Mouse (Mus musculus) myocyte (in vitro differentiated cells): ENCODE results near the gene Hoxc8. TPM values are rescaled to one million over a fixed set of nuclear protein-coding genes. Genes with fewer than 3 reads are reported as not detected.

ENCODE experiments used
- H3K27me3 ChIP-seq: one replicate; pipeline ENCODE4 v1.6.1; 2011; ENCODE audit not compliant: control insufficient read depth, insufficient read depth, insufficient read length
- H3K36me3 ChIP-seq: one replicate; pipeline ENCODE4 v1.6.1; 2011; ENCODE audit not compliant: control insufficient read depth, insufficient read depth
- H3K4me2 ChIP-seq: one replicate; pipeline ENCODE4 v1.6.1; 2011; ENCODE audit warnings: low read depth, control low read depth
- H3K4me3 ChIP-seq: one replicate; pipeline ENCODE4 v1.5.1; 2011; ENCODE audit warnings: mild to moderate bottlenecking, control low read depth, moderate library complexity
- H3K79me2 ChIP-seq: one replicate; pipeline ENCODE4 v1.6.1; 2011; ENCODE audit not compliant: control insufficient read depth, insufficient read depth
- H3ac ChIP-seq: one replicate; pipeline ENCODE4 v1.6.1; 2011; ENCODE audit not compliant: control insufficient read depth, insufficient read length
- CEBPB ChIP-seq: IDR thresholded peaks from 2 replicates; pipeline ENCODE4 v1.6.1; 2011; ENCODE audit warnings: mild to moderate bottlenecking, moderate library complexity; ENCODE audit not compliant: poor library complexity, insufficient read depth, severe bottlenecking
- E2F4 ChIP-seq: IDR thresholded peaks from one replicate; pipeline ENCODE4 v1.6.1; 2011; ENCODE audit warnings: mild to moderate bottlenecking, control low read depth, moderate library complexity; ENCODE audit not compliant: insufficient read depth
- MAX ChIP-seq: IDR thresholded peaks from one replicate; pipeline ENCODE4 v1.6.1; 2011; ENCODE audit warnings: low read depth, mild to moderate bottlenecking, control low read depth
- MYOD1 ChIP-seq, 3 experiments: IDR thresholded peaks; one replicate each; pipeline ENCODE4 v1.6.1; 2011; ENCODE audit warnings: control low read depth in 2 of 3, low read depth in 2 of 3, mild to moderate bottlenecking in 2 of 3, moderate library complexity in 1 of 3; ENCODE audit not compliant: insufficient read length in 2 of 3, control insufficient read depth in 1 of 3
- MYOG ChIP-seq, 3 experiments: IDR thresholded peaks; one replicate each; pipeline ENCODE4 v1.6.1; 2011; ENCODE audit warnings: control low read depth in 2 of 3, low read depth in 2 of 3, mild to moderate bottlenecking in 2 of 3; ENCODE audit not compliant: insufficient read length in 2 of 3, control insufficient read depth in 1 of 3, insufficient read depth in 1 of 3
- POLR2A ChIP-seq: IDR thresholded peaks from one replicate; pipeline ENCODE4 v1.6.1; 2011; ENCODE audit warnings: low read depth, mild to moderate bottlenecking, control low read depth, moderate library complexity; ENCODE audit not compliant: insufficient read length
- POLR2AphosphoS2 ChIP-seq: IDR thresholded peaks from one replicate; pipeline ENCODE4 v1.6.1; 2011; ENCODE audit warnings: low read depth, control low read depth; ENCODE audit not compliant: insufficient read length
- REST ChIP-seq: IDR thresholded peaks from one replicate; pipeline ENCODE4 v1.6.1; 2011; ENCODE audit warnings: mild to moderate bottlenecking, control low read depth, moderate library complexity; ENCODE audit not compliant: insufficient read depth, insufficient read length
- SRF ChIP-seq: IDR thresholded peaks from one replicate; pipeline ENCODE4 v1.6.1; 2011; ENCODE audit warnings: low read depth; ENCODE audit not compliant: control insufficient read depth, insufficient read length
- TCF12 ChIP-seq: IDR thresholded peaks from one replicate; pipeline ENCODE4 v1.6.1; 2011; ENCODE audit warnings: mild to moderate bottlenecking, control low read depth; ENCODE audit not compliant: poor library complexity, insufficient read depth, severe bottlenecking
- TCF3 ChIP-seq: IDR thresholded peaks from one replicate; pipeline ENCODE4 v1.6.1; 2011; ENCODE audit warnings: low read depth, control low read depth; ENCODE audit not compliant: insufficient read length
- USF1 ChIP-seq: IDR thresholded peaks from one replicate; pipeline ENCODE4 v1.6.1; 2011; ENCODE audit warnings: low read depth, mild to moderate bottlenecking, control low read depth, moderate library complexity
- polyA plus RNA-seq: library from polyadenylated mRNA; unstranded; fragments of >200 nt; fragmentation: generic; extraction: Trizol; gene quantifications from one replicate; pipeline ENCODE4 v1.2.1, GENCODE M21; 2012; ENCODE audit warnings: missing spikeins

Hoxc8 gene
- polyA plus RNA-seq, 1 experiment, result 0.71 TPM

GRCm38 (mm10) chr15:102992206-102992605, 1.8 kb downstream of the Hoxc8 start:
- Histone ChIP-seq H3K27me3 (no peaks in the 10 kb centered on the region), H3K4me3 (no peak overlapping the region), H3K4me2 (no peak overlapping the region), H3ac (no peak overlapping the region), H3K79me2 (peaks cover 40% of the 10 kb centered on the region), H3K36me3 (no peaks in the 10 kb centered on the region)
- no peak for TF ChIP-seq USF1
- TF ChIP-seq TCF12, result no peak
- no peak for TF ChIP-seq MYOD1 (IDR thresholded peaks at IDR 0.05; ENCODE audit: control insufficient read depth in 1 of 3, insufficient read length in 2 of 3, low read depth in 2 of 3)
- no peak for TF ChIP-seq E2F4
- no peak for TF ChIP-seq SRF
- TF ChIP-seq MAX, result no peak
- no peak for TF ChIP-seq REST
- TF ChIP-seq TCF3, result no peak
- TF ChIP-seq POLR2A, result no peak
- no peak for TF ChIP-seq POLR2AphosphoS2
- TF ChIP-seq MYOG (IDR thresholded peaks at IDR 0.05; ENCODE audit: control insufficient read depth in 1 of 3, insufficient read depth in 1 of 3, insufficient read length in 2 of 3, low read depth in 2 of 3), result no peak
- TF ChIP-seq CEBPB, result no peak

- Histone ChIP-seq H3K36me3 (no peaks in the 10 kb centered on the region), H3K4me3 (no peak overlapping the region), H3K27me3 (no peaks in the 10 kb centered on the region), H3K79me2 (peaks cover 35% of the 10 kb centered on the region), H3K4me2 (no peak overlapping the region), H3ac (no peak overlapping the region)
- TF ChIP-seq USF1, result no peak
- no peak for TF ChIP-seq CEBPB
- no peak for TF ChIP-seq REST
- TF ChIP-seq TCF3, result no peak
- no peak for TF ChIP-seq SRF
- TF ChIP-seq TCF12, result no peak
- no peak for TF ChIP-seq MYOD1 (IDR thresholded peaks at IDR 0.05; ENCODE audit: control insufficient read depth in 1 of 3, insufficient read length in 2 of 3, low read depth in 2 of 3)
- no peak for TF ChIP-seq POLR2A
- no peak for TF ChIP-seq MAX
- no peak for TF ChIP-seq MYOG (IDR thresholded peaks at IDR 0.05; ENCODE audit: control insufficient read depth in 1 of 3, insufficient read depth in 1 of 3, insufficient read length in 2 of 3, low read depth in 2 of 3)
- TF ChIP-seq E2F4, result no peak
- no peak for TF ChIP-seq POLR2AphosphoS2
Observed at GRCm38 (mm10) chr15:102992863-102993262, 2.5 kb downstream of the Hoxc8 start.

GRCm38 (mm10) chr15:102996548-102996947, 6.1 kb downstream of the Hoxc8 start:
- TF ChIP-seq TCF3 (no peak), SRF (no peak), POLR2A (no peak), MYOD1 (IDR thresholded peaks at IDR 0.05; ENCODE audit: control insufficient read depth in 1 of 3, insufficient read length in 2 of 3, low read depth in 2 of 3) (no peak), E2F4 (no peak), CEBPB (no peak), USF1 (no peak), POLR2AphosphoS2 (no peak), REST (no peak), MAX (no peak), MYOG (IDR thresholded peaks at IDR 0.05; ENCODE audit: control insufficient read depth in 1 of 3, insufficient read depth in 1 of 3, insufficient read length in 2 of 3, low read depth in 2 of 3) (no peak), TCF12 (no peak)
- Histone ChIP-seq H3K27me3 (no peaks in the 10 kb centered on the region), H3K4me3 (no peak overlapping the region), H3ac (no peak overlapping the region), H3K36me3 (no peaks in the 10 kb centered on the region), H3K4me2 (no peak overlapping the region), H3K79me2 (peaks cover 36% of the 10 kb centered on the region)

- Histone ChIP-seq H3K4me3 (peak overlapping the region; percentile 73), H3K4me2 (peak overlapping the region; percentile 88), H3K36me3 (no peaks in the 10 kb centered on the region), H3ac (no peak overlapping the region), H3K27me3 (no peaks in the 10 kb centered on the region), H3K79me2 (peaks cover 42% of the 10 kb centered on the region)
- TF ChIP-seq REST, result no peak
- TF ChIP-seq USF1, result no peak
- TF ChIP-seq MYOG (IDR thresholded peaks at IDR 0.05; ENCODE audit: control insufficient read depth in 1 of 3, insufficient read depth in 1 of 3, insufficient read length in 2 of 3, low read depth in 2 of 3), result no peak
Observed at GRCm38 (mm10) chr15:102997431-102997830, 7.0 kb downstream of the Hoxc8 start.

- H3ac ChIP-seq, result peak within 1 kb of the TSS; percentile 17
- H3K79me2 ChIP-seq, result peaks cover 47% of the 10 kb centered on the region
- H3K27me3 ChIP-seq, result no peaks in the 10 kb centered on the region
- H3K36me3 ChIP-seq, result no peaks in the 10 kb centered on the region
- peak within 1 kb of the TSS; percentile 88 for H3K4me2 ChIP-seq
- peak within 1 kb of the TSS; percentile 73 for H3K4me3 ChIP-seq
- TF ChIP-seq MAX (no peak), SRF (no peak), USF1 (peak; percentile 76), TCF12 (no peak), CEBPB (no peak), POLR2A (peak; percentile 45), REST (no peak), POLR2AphosphoS2 (peak; percentile 60)
Observed at GRCm38 (mm10) chr15:102997939-102998355, 7.5 kb downstream of the Hoxc8 start, which contains the start of gene Hoxc6. Gene Hoxc6, plus strand, starts transcription at chr15:102998257.
